Mouse (Mus musculus): Measurements from ENCODE around the gene Pgap1. TPM values are rescaled to one million over a fixed set of nuclear protein-coding genes. Genes with fewer than 3 reads are reported as not detected.

Gene Pgap1
- polyA plus RNA-seq (2012; rRNA removed) = 2.3 and 2.8 TPM in 2 replicates

DNA sequence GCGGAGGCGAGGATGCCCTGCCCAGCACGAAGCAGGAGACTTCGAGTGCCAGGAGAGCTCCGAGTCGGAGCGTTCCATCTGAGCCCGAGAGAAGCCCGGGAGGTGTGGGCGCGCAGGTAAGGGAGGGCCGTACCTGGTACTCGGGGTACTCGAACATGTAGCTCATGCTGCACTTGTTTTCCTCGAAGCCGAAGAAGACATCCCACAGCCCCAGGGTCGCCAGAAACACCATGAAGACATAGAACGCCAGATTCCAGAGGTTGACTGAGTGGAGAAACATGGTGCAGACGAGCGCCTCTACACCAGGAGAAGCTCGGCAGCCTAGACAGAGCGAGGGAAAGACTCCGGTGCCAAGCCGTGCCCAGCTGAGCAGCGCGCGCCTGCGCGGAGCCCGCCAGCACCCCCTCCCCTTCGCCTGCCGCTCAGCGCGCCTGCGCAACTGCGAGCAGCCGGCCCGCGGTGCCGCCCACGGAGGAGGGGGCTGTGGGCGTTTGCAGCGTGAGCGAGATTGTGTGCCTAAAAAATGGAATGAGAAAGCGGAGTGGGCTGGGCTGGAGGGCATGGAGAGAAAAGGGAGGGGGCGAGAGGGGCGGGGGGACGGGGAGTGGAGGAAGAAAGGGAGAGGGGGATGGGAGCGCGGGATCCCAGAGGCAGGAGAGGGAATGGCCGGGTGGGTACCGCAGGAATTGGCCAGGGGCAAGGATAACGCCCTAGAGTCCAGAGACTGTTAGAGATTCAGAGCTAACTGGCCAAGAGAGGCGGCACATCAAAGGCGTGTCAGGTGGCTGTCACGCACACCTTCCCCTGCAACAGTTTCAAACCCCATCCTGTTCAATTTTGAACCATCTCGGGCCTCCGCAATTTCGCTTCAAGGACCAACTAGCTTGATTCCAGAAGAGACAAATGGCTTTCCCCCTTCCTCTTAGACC, at the start of gene Pgap1:
Pgap1 (minus strand) TSS at position 384 of the 929 bp plus-strand sequence.
- peak within 1 kb of the TSS; percentile 63 for H3K4me3 ChIP-seq (ENCODE audit: insufficient read depth, low read depth, low read length)
- 1% methylated on average over 59 of the region's 59 CpGs for WGBS
- H3K27ac ChIP-seq (ENCODE audit: insufficient read depth, low read depth, low read length) = peak within 1 kb of the TSS; percentile 37
- TF ChIP-seq POLR2A (IDR thresholded peaks at IDR 0.05; ENCODE audit: low read depth, low read length) (no peak), CTCF (conservative IDR thresholded peaks at IDR 0.05; ENCODE audit: insufficient read depth, insufficient read length, low read depth, low read length) (no peak)
- H3K27me3 ChIP-seq (replicated peaks; ENCODE audit: control insufficient read depth, insufficient read depth, low read length) = no peaks in the 10 kb centered on the region
- DNase-seq = peak; percentile 91
- no peaks in the 10 kb centered on the region; the same call in 1 of the 2 replicates for H3K4me1 ChIP-seq (ENCODE audit: control insufficient read depth, insufficient read depth, low read length)
- no peaks in the 10 kb centered on the region for H3K36me3 ChIP-seq (ENCODE audit: control insufficient read depth, insufficient read depth, low read length)

DNA sequence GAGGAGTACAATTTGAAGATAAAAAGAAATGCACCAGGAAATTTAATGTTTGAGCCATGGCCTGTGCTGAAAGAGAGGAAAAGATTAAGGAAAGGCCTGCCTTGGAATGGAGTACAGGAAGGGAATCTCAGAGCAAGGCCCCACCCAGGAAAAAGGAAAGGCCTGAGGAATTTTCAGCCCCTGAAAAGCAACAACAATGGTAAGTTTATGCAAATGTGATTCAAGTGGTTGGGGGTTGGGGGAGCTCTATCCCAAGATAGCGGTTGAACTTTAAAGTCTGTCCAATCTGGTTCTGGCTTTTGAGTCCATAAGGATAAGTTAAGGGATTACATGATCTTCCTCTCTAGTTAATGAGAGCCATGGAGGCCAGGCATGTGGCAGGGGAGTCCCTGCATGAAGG, 49.5 kb upstream of the Pgap1 start:
- Histone ChIP-seq H3K27ac (ENCODE audit: insufficient read depth, low read depth, low read length) (no peak overlapping the region), H3K4me1 (ENCODE audit: control insufficient read depth, insufficient read depth, low read length) (no peaks in the 10 kb centered on the region), H3K4me3 (ENCODE audit: insufficient read depth, low read depth, low read length) (no peak overlapping the region), H3K27me3 (replicated peaks; ENCODE audit: control insufficient read depth, insufficient read depth, low read length) (no peaks in the 10 kb centered on the region), H3K36me3 (ENCODE audit: control insufficient read depth, insufficient read depth, low read length) (no peaks in the 10 kb centered on the region)
- WGBS = 75% methylated on average over 1 of the region's 1 CpGs
- no peak for TF ChIP-seq POLR2A (IDR thresholded peaks at IDR 0.05; ENCODE audit: low read depth, low read length)
- no peak for TF ChIP-seq CTCF (conservative IDR thresholded peaks at IDR 0.05; ENCODE audit: insufficient read depth, insufficient read length, low read depth, low read length)
- DNase-seq = no peak

- H3K27ac ChIP-seq (ENCODE audit: insufficient read depth, low read depth, low read length) = no peak overlapping the region
- 95% methylated on average over 9 of the region's 9 CpGs for WGBS
- H3K4me1 ChIP-seq (ENCODE audit: control insufficient read depth, insufficient read depth, low read length) = no peaks in the 10 kb centered on the region; the same call in 1 of the 2 replicates
- H3K27me3 ChIP-seq (replicated peaks; ENCODE audit: control insufficient read depth, insufficient read depth, low read length) = no peaks in the 10 kb centered on the region
- no peak overlapping the region for H3K4me3 ChIP-seq (ENCODE audit: insufficient read depth, low read depth, low read length)
- no peak for DNase-seq
- TF ChIP-seq POLR2A (IDR thresholded peaks at IDR 0.05; ENCODE audit: low read depth, low read length) (no peak), CTCF (conservative IDR thresholded peaks at IDR 0.05; ENCODE audit: insufficient read depth, insufficient read length, low read depth, low read length) (no peak)
- H3K36me3 ChIP-seq (ENCODE audit: control insufficient read depth, insufficient read depth, low read length) = no peaks in the 10 kb centered on the region
These were observed 44.2 kb upstream of the Pgap1 start for GRCm38 (mm10) chr1:54601692-54602091.

DNA sequence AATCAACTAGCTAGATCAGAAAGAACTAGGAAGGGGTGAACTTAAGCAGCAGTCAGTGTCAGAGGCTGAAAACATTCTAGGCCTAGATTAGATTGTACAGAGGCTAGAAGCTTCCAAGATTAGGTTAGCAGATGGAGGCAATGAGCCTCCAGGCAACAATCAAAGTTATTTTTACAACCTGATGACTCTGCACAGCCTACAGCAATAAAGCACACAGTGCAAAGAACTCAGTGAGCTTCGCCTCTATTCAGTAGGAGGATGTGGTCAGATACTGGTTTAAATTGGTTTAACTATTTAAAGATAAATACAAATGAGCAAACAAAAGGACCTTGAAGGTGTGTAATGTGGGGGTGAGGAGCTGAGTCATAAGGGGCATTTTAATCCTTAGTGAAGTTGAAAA, 42.8 kb upstream of the Pgap1 start:
- Histone ChIP-seq H3K27me3 (replicated peaks; ENCODE audit: control insufficient read depth, insufficient read depth, low read length) (no peaks in the 10 kb centered on the region), H3K27ac (ENCODE audit: insufficient read depth, low read depth, low read length) (no peak overlapping the region), H3K4me3 (ENCODE audit: insufficient read depth, low read depth, low read length) (no peak overlapping the region), H3K36me3 (ENCODE audit: control insufficient read depth, insufficient read depth, low read length) (no peaks in the 10 kb centered on the region), H3K4me1 (ENCODE audit: control insufficient read depth, insufficient read depth, low read length) (no peaks in the 10 kb centered on the region; the same call in 1 of the 2 replicates)
- no peak for DNase-seq
- TF ChIP-seq POLR2A (IDR thresholded peaks at IDR 0.05; ENCODE audit: low read depth, low read length) (no peak), CTCF (conservative IDR thresholded peaks at IDR 0.05; ENCODE audit: insufficient read depth, insufficient read length, low read depth, low read length) (no peak)
- WGBS = 58% methylated on average over 1 of the region's 1 CpGs

- no peaks in the 10 kb centered on the region; the same call in 1 of the 2 replicates for H3K4me1 ChIP-seq (ENCODE audit: control insufficient read depth, insufficient read depth, low read length)
- H3K4me3 ChIP-seq (ENCODE audit: insufficient read depth, low read depth, low read length) = no peak overlapping the region
- TF ChIP-seq POLR2A (IDR thresholded peaks at IDR 0.05; ENCODE audit: low read depth, low read length) = no peak
- TF ChIP-seq CTCF (conservative IDR thresholded peaks at IDR 0.05; ENCODE audit: insufficient read depth, insufficient read length, low read depth, low read length) = no peak
- DNase-seq = no peak
- WGBS = 83% methylated on average over 4 of the region's 4 CpGs
- H3K27ac ChIP-seq (ENCODE audit: insufficient read depth, low read depth, low read length) = no peak overlapping the region
- no peaks in the 10 kb centered on the region for H3K36me3 ChIP-seq (ENCODE audit: control insufficient read depth, insufficient read depth, low read length)
- H3K27me3 ChIP-seq (replicated peaks; ENCODE audit: control insufficient read depth, insufficient read depth, low read length) = no peaks in the 10 kb centered on the region; the same call in 1 of the 2 replicates
These were observed 40.2 kb upstream of the Pgap1 start for GRCm38 (mm10) chr1:54597594-54598217.

DNA sequence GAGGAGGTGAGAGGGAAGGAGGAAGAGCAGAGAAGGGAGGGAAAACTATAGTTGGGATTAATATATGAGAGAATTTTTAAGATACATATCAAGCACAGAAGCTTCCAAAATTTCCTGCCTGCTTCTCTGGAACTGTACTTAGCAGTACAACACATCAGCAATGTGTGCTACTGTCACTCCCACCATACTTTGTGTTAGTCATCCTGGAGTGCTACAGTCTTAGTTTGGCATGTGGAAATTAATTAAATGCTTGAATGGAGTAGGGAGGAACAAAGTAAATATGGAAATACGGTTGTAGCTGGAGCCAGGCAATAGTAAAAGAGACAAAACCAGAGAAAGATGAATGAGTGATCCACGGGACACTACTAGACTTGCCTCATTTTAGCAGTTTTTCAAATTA, 38.7 kb upstream of the Pgap1 start:
- 67% methylated on average over 2 of the region's 2 CpGs for WGBS
- Histone ChIP-seq H3K4me1 (ENCODE audit: control insufficient read depth, insufficient read depth, low read length) (no peaks in the 10 kb centered on the region; the same call in 1 of the 2 replicates), H3K4me3 (ENCODE audit: insufficient read depth, low read depth, low read length) (no peak overlapping the region), H3K27ac (ENCODE audit: insufficient read depth, low read depth, low read length) (no peak overlapping the region), H3K27me3 (replicated peaks; ENCODE audit: control insufficient read depth, insufficient read depth, low read length) (no peaks in the 10 kb centered on the region; the same call in 1 of the 2 replicates), H3K36me3 (ENCODE audit: control insufficient read depth, insufficient read depth, low read length) (no peaks in the 10 kb centered on the region)
- no peak for DNase-seq
- TF ChIP-seq CTCF (conservative IDR thresholded peaks at IDR 0.05; ENCODE audit: insufficient read depth, insufficient read length, low read depth, low read length) (no peak), POLR2A (IDR thresholded peaks at IDR 0.05; ENCODE audit: low read depth, low read length) (no peak)

DNA sequence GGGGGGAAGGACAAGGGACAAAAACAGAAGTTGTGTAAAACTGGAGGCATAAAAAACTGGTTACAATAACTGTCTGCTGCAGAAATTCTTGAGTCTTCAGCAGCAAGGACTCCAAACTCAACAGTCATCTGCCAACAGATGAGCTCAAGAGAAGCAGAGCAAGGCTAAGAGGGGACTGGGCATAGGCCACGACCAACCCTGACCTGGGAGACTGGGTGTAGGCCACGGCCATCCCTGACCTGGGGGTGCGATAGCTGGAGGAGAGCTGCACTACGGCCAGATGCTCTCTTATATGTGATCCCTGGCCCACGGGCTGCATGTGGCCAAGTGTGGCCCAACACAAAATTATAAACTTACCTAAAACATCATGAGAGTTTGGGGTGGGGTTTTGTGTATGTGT, 29.6 kb upstream of the Pgap1 start:
- Histone ChIP-seq H3K4me3 (ENCODE audit: insufficient read depth, low read depth, low read length) (no peak overlapping the region), H3K4me1 (ENCODE audit: control insufficient read depth, insufficient read depth, low read length) (no peaks in the 10 kb centered on the region), H3K27me3 (replicated peaks; ENCODE audit: control insufficient read depth, insufficient read depth, low read length) (no peaks in the 10 kb centered on the region), H3K36me3 (ENCODE audit: control insufficient read depth, insufficient read depth, low read length) (no peaks in the 10 kb centered on the region), H3K27ac (ENCODE audit: insufficient read depth, low read depth, low read length) (no peak overlapping the region)
- TF ChIP-seq CTCF (conservative IDR thresholded peaks at IDR 0.05; ENCODE audit: insufficient read depth, insufficient read length, low read depth, low read length) = no peak
- TF ChIP-seq POLR2A (IDR thresholded peaks at IDR 0.05; ENCODE audit: low read depth, low read length) = no peak
- 93% methylated on average over 5 of the region's 5 CpGs for WGBS
- DNase-seq = no peak
